Mouse (Mus musculus) gastrocnemius, postnatal 25 days (tissue): ENCODE results near the gene Hsd3b2. TPM values are rescaled to one million over a fixed set of nuclear protein-coding genes. Genes with fewer than 3 reads are reported as not detected.
"Not testable (repeated sequence)": the region's sequence is repeated elsewhere in the genome, so short reads cannot be mapped to it uniquely, and the experiment has no call there.

Experiments used
- DNase-seq: peaks from one replicate; pipeline ENCODE4 v3.0.0; 2022
- long read RNA-seq, 2 experiments: library from polyadenylated mRNA; stranded (forward); transcript quantifications; one replicate each; pipeline ENCODE4 v2.0.0; 2021
- total RNA-seq, 2 experiments: library from RNA; stranded (reverse); gene quantifications; 1 replicate in 1 of 2; 2 replicates in 1 of 2; pipeline ENCODE4 v1.2.3; 2021

Hsd3b2 gene
- total RNA-seq, result not detected
- long read RNA-seq, experiment 1, result 0 reads
- long read RNA-seq, experiment 2, result 0 reads

DNA sequence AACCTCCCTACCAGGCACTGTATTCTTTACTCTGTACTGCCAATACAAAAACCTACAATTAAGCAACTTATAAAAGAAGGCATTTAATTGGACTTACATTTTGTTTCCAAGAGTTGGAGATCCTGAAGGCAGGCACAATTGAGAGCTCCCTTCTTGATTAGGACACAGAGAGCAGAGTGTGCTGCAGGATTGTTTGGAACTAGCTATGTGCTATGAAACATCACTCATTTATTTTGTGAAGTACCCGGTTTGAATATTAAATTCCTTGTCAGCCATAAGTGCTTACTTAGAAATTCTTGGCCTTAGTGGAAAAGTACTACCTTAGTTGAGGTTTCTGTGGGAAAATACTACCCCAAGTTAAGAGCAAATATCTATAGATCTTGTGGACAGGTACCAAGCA, at the start of gene Hsd3b2:
Hsd3b2 (minus strand) TSS at position 168 of the 400 bp plus-strand sequence.
- DNase-seq, result no peak

DNA sequence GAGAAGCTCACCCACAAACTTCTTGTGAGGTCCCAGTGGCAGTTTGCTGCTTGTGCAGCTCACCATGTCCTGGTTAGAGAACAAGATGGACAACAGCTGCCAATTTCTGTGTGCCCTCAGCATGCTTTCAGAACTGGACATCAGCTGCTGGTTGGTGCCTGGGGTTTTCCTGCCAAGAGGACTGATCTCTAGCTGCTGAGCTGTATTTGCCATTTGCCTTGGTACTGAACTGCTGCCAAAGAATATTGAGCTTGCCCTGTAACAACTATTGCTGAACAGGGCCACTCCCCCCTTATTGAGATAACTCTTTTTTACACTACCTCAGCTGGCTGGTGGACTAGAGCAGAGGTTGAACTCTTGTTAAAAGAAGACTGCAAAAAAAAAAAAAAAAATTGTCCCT, 39.8 kb upstream of the Hsd3b2 start:
- DNase-seq, result no peak

DNA sequence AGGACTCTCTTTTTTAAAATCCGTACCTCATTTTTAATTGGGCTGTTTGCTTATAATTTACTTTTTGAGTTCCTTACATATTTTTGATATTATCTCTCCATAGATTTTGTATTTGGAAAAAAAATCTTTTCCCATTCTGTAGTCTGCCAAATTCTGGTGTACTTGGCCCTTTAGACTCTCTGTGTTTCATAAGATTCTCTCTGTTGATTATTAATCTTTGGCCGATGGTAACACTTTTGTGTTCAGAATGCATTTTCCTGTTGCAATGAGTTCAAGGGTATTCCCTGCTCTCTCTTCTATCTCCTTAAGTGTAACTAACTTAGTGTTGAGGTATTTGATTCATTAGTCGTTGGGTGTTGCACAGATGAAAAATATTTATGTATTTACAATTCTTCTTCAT, 32.5 kb upstream of the Hsd3b2 start:
- no peak for DNase-seq

DNA sequence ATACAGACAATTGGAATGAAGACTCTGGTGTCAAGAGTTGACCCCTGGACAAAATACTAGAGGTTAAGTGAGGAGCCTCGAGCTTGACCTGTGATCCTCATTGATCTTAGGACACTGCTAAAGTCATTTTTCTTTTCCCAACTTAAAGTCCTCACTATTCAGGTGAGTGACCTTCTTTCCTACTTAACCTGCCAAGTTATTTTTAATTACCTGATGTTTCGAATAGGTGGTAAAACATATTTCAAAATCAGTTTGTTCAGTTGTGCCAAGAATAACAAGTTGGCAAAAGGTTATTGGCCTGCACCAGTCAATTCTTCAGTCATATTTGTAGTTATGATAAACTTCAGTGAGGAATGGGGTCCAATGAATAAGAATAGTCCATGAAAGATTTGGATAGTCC, 27.8 kb upstream of the Hsd3b2 start:
- DNase-seq, result no peak

DNA sequence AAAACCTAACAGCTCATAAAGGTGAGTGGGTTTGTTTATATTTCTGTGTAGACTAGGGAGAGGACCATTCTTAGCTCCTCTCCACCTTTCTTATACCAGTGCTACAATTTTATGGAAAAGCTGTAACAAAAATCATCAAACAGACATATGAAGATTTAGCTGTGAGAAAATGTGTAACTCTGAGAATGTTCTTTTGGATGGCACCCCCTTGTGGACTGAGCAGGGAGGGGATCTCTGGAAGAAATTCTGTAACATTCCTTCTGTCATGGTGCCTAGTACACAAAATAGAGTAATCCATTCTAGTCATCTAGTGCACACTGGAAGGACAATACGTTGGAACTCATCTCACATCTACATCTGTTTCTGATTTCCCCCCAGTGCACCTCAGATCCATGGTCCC, 16.7 kb upstream of the Hsd3b2 start:
- DNase-seq, result not testable (repeated sequence)

DNA sequence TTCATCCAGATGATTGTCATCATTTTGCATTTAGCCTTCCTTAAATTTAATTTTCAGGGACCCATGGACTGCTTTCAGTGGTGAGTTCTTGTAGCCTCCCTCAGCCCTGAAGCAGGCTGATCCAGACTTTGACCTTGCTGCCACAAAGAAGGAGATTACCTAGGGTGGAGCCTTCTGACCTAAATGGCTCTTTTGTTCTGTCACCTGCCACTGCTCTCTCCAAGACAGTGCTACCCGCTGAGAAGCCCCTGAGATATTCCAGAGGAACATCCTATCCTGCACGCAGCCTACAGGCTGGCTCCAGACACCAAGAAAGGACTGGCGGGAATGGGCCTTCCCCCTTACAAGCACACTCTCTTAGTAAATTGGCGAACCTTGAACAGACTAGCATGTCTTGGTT, 10.0 kb upstream of the Hsd3b2 start:
- no peak for DNase-seq

DNA sequence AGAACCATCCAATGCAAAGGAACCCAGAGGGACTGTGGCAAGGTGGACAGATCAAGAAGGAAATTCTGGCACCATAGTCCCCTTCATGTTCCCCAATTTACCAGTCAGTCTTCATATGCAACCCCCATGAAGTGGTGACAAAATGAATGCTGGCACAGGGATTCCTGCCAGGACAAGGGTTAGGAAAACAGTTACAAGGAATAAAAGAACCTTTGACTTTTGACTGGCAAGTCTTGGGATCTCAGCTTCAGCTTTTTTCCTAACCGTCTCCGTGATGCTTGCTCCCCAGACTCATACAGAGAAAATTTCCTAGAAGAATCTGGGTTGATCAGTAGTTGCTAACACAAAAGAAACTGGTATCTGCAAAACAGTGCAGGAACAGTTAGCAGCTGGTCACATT, 9.4 kb upstream of the Hsd3b2 start:
- no peak for DNase-seq

DNA sequence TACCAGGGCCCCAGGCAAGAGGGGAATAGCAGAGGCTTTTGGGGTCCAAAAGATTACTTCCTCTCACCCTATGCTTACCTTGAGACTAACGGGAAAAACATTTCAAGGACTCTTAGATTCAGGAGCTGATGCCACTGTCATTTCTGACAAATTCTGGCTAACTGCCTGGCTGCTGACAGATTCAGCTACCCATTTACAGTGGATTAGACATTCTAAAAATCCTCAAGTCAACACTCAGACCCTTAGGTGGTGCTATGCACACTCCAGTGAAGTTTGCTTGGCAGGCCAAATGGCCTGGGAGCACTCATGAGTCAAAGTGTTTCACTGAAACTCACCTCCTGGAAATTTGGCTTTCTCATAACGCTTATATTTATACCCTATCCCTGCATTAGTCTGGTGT, 1.9 kb upstream of the Hsd3b2 start:
- no peak for DNase-seq

DNA sequence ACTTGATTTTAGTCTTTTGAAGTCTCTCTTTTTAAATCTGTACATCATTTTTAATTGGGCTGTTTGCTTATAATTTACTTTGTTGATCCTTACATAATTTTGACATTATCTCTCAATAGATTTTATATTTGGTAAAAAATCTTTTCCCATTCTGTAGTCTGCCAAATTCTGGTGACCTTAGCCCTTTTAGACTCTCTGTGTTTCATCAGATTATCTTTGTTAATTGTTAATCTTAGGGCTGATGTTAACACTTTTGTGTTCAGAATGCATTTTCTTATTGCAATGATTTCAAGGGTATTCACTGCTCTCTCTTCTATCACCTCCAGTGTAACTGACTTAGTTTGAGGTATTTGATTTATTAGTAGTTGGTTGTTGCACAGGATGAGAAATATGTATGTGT, 3.6 kb downstream of the Hsd3b2 start:
- no peak for DNase-seq

DNA sequence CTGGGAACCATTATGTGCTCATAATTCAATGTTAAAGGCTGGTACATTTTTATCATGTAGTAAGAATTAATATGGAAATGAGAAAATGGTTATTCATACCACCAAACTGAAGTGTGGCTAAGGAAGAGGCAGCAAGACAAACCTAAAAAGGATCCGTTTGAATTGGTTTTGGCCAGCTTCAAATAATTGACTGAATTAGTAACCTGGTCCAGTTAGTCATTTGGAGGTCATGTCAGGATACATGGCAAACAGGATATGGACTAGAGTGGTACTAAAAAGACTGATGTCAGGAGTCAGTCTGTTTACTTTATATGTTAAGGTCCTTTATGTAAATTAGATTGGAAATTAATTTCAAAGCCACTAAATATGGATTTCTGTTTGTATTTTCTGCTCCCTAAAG, 41.9 kb downstream of the Hsd3b2 start:
- DNase-seq, result no peak

DNA sequence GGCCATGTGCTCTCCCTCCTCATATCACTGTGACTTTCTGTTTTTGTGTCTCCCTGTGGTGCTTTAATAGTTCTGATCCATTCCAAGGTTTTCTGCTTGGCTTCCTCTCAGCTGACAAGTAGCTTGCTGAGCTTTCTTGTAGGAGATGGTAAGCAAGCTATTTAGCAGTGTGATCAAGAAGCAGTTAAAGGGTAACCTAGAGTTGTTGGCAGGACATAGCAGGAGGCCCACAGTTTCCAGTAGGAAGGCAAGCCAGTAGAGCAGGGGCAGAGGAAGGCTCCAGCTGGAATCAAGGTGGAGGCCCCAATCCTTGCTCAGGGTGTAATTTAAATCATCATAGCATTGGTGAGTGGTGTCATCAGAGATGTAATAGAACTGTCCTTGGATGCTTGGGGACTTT, 43.6 kb downstream of the Hsd3b2 start:
- no peak for DNase-seq

Other genes starting within 250 kb of the Hsd3b2 start
- gene Hsd3b4, start 214.0 kb downstream of the Hsd3b2 start, total RNA-seq, result not detected
- gene Gm10681, start 135.7 kb downstream of the Hsd3b2 start, total RNA-seq, result not detected
- not detected for gene Hsd3b5, start 94.3 kb downstream of the Hsd3b2 start, total RNA-seq
- not detected for gene Hsd3b3, start 38.6 kb upstream of the Hsd3b2 start, total RNA-seq
- not detected for gene Hsd3b6, start 89.9 kb upstream of the Hsd3b2 start, total RNA-seq
- not detected for gene Hsd3b1, start 135.3 kb upstream of the Hsd3b2 start, total RNA-seq
- gene Hao2, start 168.7 kb upstream of the Hsd3b2 start, total RNA-seq, result not detected